Mouse (Mus musculus) heart, postnatal 0 days (tissue): Measurements from ENCODE around the gene Fry.

Experiments used
- CTCF ChIP-seq: IDR thresholded peaks from 2 replicates; pipeline ENCODE4 v1.5.1; 2016; ENCODE audit warnings: antibody characterized with exemption, control low read depth, low read depth
- EP300 ChIP-seq: IDR thresholded peaks from 2 replicates; pipeline ENCODE4 v1.6.1; 2016; ENCODE audit warnings: antibody characterized with exemption, low read depth

- TF ChIP-seq CTCF: no peak
- no peak for TF ChIP-seq EP300
These were observed 123.2 kb downstream of the Fry start for GRCm38 (mm10) chr5:150241638-150242037.
